Mouse (Mus musculus): ENCODE measurements at regions not wholly inside any gene's neighbourhood (a gene's known extent, or its start where the extent isn't known, plus 50 kb on each side); places are given as distances from the start of the nearest gene placed in this dataset.

- Histone ChIP-seq H3K4me1 (ENCODE audit: control insufficient read depth, insufficient read depth, low read length) (no peaks in the 10 kb centered on the region), H3K4me3 (ENCODE audit: low read depth, low read length) (no peak overlapping the region), H3K27ac (ENCODE audit: insufficient read depth, low read length) (no peak overlapping the region), H3K27me3 (ENCODE audit: control insufficient read depth, insufficient read depth, low read length, poor library complexity, severe bottlenecking) (no peaks in the 10 kb centered on the region), H3K36me3 (ENCODE audit: control insufficient read depth, insufficient read depth, low read length, poor library complexity, severe bottlenecking) (no peaks in the 10 kb centered on the region), H3K9me3 (replicated peaks; ENCODE audit: control insufficient read depth, insufficient read depth, low read length, poor library complexity, severe bottlenecking) (no peaks in the 10 kb centered on the region), H3K9ac (ENCODE audit: low read depth, poor library complexity, severe bottlenecking) (no peak overlapping the region)
- TF ChIP-seq CTCF (IDR thresholded peaks at IDR 0.05; ENCODE audit: low read depth, low read length) (no peak), POLR2A (IDR thresholded peaks at IDR 0.05; ENCODE audit: insufficient read depth, low read length) (no peak), EP300 (IDR thresholded peaks at IDR 0.05; ENCODE audit: insufficient read depth, low read depth, low read length) (no peak)
These were observed 239.9 kb downstream of the Rbm26 start for GRCm38 (mm10) chr14:104937083-104937864.

- TF ChIP-seq CTCF (IDR thresholded peaks at IDR 0.05; ENCODE audit: low read depth, low read length) (peak; percentile 27), EP300 (IDR thresholded peaks at IDR 0.05; ENCODE audit: insufficient read depth, low read depth, low read length) (no peak)
- no peaks in the 10 kb centered on the region for H3K9me3 ChIP-seq (replicated peaks; ENCODE audit: control insufficient read depth, insufficient read depth, low read length, poor library complexity, severe bottlenecking)
- no peaks in the 10 kb centered on the region for H3K4me1 ChIP-seq (ENCODE audit: control insufficient read depth, insufficient read depth, low read length)
These were observed 241.2 kb downstream of the Rbm26 start for GRCm38 (mm10) chr14:104935956-104936355.

GRCm38 (mm10) chr14:104905706-104906105 lies 271.4 kb downstream of the Rbm26 start:
- Histone ChIP-seq H3K27ac (ENCODE audit: insufficient read depth, low read length) (no peak overlapping the region), H3K9me3 (replicated peaks; ENCODE audit: control insufficient read depth, insufficient read depth, low read length, poor library complexity, severe bottlenecking) (no peaks in the 10 kb centered on the region; the same call in 1 of the 2 replicates), H3K4me3 (ENCODE audit: low read depth, low read length) (no peak overlapping the region), H3K36me3 (ENCODE audit: control insufficient read depth, insufficient read depth, low read length, poor library complexity, severe bottlenecking) (no peaks in the 10 kb centered on the region), H3K9ac (ENCODE audit: low read depth, poor library complexity, severe bottlenecking) (no peak overlapping the region), H3K4me1 (ENCODE audit: control insufficient read depth, insufficient read depth, low read length) (no peaks in the 10 kb centered on the region), H3K27me3 (ENCODE audit: control insufficient read depth, insufficient read depth, low read length, poor library complexity, severe bottlenecking) (no peaks in the 10 kb centered on the region)
- TF ChIP-seq POLR2A (IDR thresholded peaks at IDR 0.05; ENCODE audit: insufficient read depth, low read length) (no peak), EP300 (IDR thresholded peaks at IDR 0.05; ENCODE audit: insufficient read depth, low read depth, low read length) (no peak), CTCF (IDR thresholded peaks at IDR 0.05; ENCODE audit: low read depth, low read length) (no peak)

More at GRCm38 (mm10) chr14:104935956-104936355, 241.2 kb downstream of the Rbm26 start:
- Histone ChIP-seq H3K9ac (ENCODE audit: low read depth, poor library complexity, severe bottlenecking) (no peak overlapping the region), H3K27me3 (ENCODE audit: control insufficient read depth, insufficient read depth, low read length, poor library complexity, severe bottlenecking) (no peaks in the 10 kb centered on the region), H3K27ac (ENCODE audit: insufficient read depth, low read length) (no peak overlapping the region), H3K4me3 (ENCODE audit: low read depth, low read length) (no peak overlapping the region), H3K36me3 (ENCODE audit: control insufficient read depth, insufficient read depth, low read length, poor library complexity, severe bottlenecking) (no peaks in the 10 kb centered on the region)

GRCm38 (mm10) chr14:104902120-104903027 lies 274.8 kb downstream of the Rbm26 start:
- H3K4me1 ChIP-seq (ENCODE audit: control insufficient read depth, insufficient read depth, low read length) = no peaks in the 10 kb centered on the region
- H3K27me3 ChIP-seq (ENCODE audit: control insufficient read depth, insufficient read depth, low read length, poor library complexity, severe bottlenecking) = no peaks in the 10 kb centered on the region
- no peak for TF ChIP-seq POLR2A (IDR thresholded peaks at IDR 0.05; ENCODE audit: insufficient read depth, low read length)
- TF ChIP-seq EP300 (IDR thresholded peaks at IDR 0.05; ENCODE audit: insufficient read depth, low read depth, low read length) = no peak
- H3K4me3 ChIP-seq (ENCODE audit: low read depth, low read length) = no peak overlapping the region
- H3K27ac ChIP-seq (ENCODE audit: insufficient read depth, low read length) = no peak overlapping the region
- H3K36me3 ChIP-seq (ENCODE audit: control insufficient read depth, insufficient read depth, low read length, poor library complexity, severe bottlenecking) = no peaks in the 10 kb centered on the region
- H3K9ac ChIP-seq (ENCODE audit: low read depth, poor library complexity, severe bottlenecking) = no peak overlapping the region
- H3K9me3 ChIP-seq (replicated peaks; ENCODE audit: control insufficient read depth, insufficient read depth, low read length, poor library complexity, severe bottlenecking) = no peaks in the 10 kb centered on the region; the same call in 1 of the 2 replicates

GRCm38 (mm10) chr14:104901072-104901471 lies 276.1 kb downstream of the Rbm26 start:
- Histone ChIP-seq H3K27me3 (ENCODE audit: control insufficient read depth, insufficient read depth, low read length, poor library complexity, severe bottlenecking) (no peaks in the 10 kb centered on the region), H3K36me3 (ENCODE audit: control insufficient read depth, insufficient read depth, low read length, poor library complexity, severe bottlenecking) (no peaks in the 10 kb centered on the region), H3K9ac (ENCODE audit: low read depth, poor library complexity, severe bottlenecking) (no peak overlapping the region), H3K9me3 (replicated peaks; ENCODE audit: control insufficient read depth, insufficient read depth, low read length, poor library complexity, severe bottlenecking) (no peaks in the 10 kb centered on the region; the same call in 1 of the 2 replicates), H3K4me1 (ENCODE audit: control insufficient read depth, insufficient read depth, low read length) (no peaks in the 10 kb centered on the region), H3K4me3 (ENCODE audit: low read depth, low read length) (no peak overlapping the region), H3K27ac (ENCODE audit: insufficient read depth, low read length) (no peak overlapping the region)
- TF ChIP-seq CTCF (IDR thresholded peaks at IDR 0.05; ENCODE audit: low read depth, low read length) = no peak
- no peak for TF ChIP-seq EP300 (IDR thresholded peaks at IDR 0.05; ENCODE audit: insufficient read depth, low read depth, low read length)
- no peak for TF ChIP-seq POLR2A (IDR thresholded peaks at IDR 0.05; ENCODE audit: insufficient read depth, low read length)
